Mouse (Mus musculus) hindbrain, embryonic 16.5 days (tissue): ENCODE results near the gene Ctc1. TPM values are rescaled to one million over a fixed set of nuclear protein-coding genes. Genes with fewer than 3 reads are reported as not detected.

Experiments
- ATAC-seq: fragments of 200-750 bp; cut with Nextera tagmentation; 2 replicates; pipeline ENCODE4 v1.8.0; 2017; ENCODE audit warnings: moderate TSS enrichment, moderate library complexity
- H3K27ac ChIP-seq: fragments of 300-500 bp; sonication (generic); 2 replicates; pipeline ENCODE4 v1.5.1; 2014; ENCODE audit warnings: low read depth, mild to moderate bottlenecking, control low read depth, low read length, moderate library complexity
- H3K27me3 ChIP-seq: fragments of 300-500 bp; sonication (generic); replicated peaks from 2 replicates; pipeline ENCODE4 v1.6.1; 2014; ENCODE audit warnings: low read length; ENCODE audit not compliant: control insufficient read depth, insufficient read depth
- H3K36me3 ChIP-seq: fragments of 300-500 bp; sonication (generic); 2 replicates; pipeline ENCODE4 v1.6.1; 2014; ENCODE audit warnings: mild to moderate bottlenecking, low read length, moderate library complexity, mixed read lengths; ENCODE audit not compliant: control insufficient read depth, insufficient read depth
- H3K4me1 ChIP-seq: fragments of 300-500 bp; sonication (generic); 2 replicates; pipeline ENCODE4 v1.6.1; 2014; ENCODE audit warnings: low read depth, low read length; ENCODE audit not compliant: control insufficient read depth, insufficient read depth
- H3K4me2 ChIP-seq: fragments of 300-500 bp; sonication (generic); 2 replicates; pipeline ENCODE4 v1.6.1; 2014; ENCODE audit warnings: mild to moderate bottlenecking, low read length, control low read depth, moderate library complexity
- H3K4me3 ChIP-seq: fragments of 300-500 bp; sonication (generic); 2 replicates; pipeline ENCODE4 v1.5.1; 2014; ENCODE audit warnings: mild to moderate bottlenecking, low read length, control low read depth, moderate library complexity
- H3K9ac ChIP-seq: fragments of 300-500 bp; sonication (generic); 2 replicates; pipeline ENCODE4 v1.6.1; 2014; ENCODE audit warnings: low read depth, mild to moderate bottlenecking, control low read depth, low read length, moderate library complexity
- H3K9me3 ChIP-seq: fragments of 300-500 bp; sonication (generic); 2 replicates; pipeline ENCODE4 v1.6.1; 2014; ENCODE audit warnings: mild to moderate bottlenecking, low read length, moderate library complexity; ENCODE audit not compliant: control insufficient read depth
- WGBS: fragments of 180-500 bp; shearing (Covaris S2); extraction: QIAGEN DNeasy Blood & Tissue Kit; methylation state at CpG from one replicate; pipeline ENCODE4 v1.1.7; 2014; 5-methylcytosine and 5-hydroxymethylcytosine counted together
- polyA plus RNA-seq: library from polyadenylated mRNA; unstranded; fragments of >200 nt; fragmentation: Nextera tagmentation; extraction: Ambion mirVana; gene quantifications from 2 replicates; pipeline ENCODE4 v1.2.1, GENCODE M21; 2015

The Ctc1 gene
- polyA plus RNA-seq, 1 experiment from 2014 or later, result 62.9 TPM

GRCm38 (mm10) chr11:69036486-69037230 is 20.9 kb downstream of the Ctc1 start:
- peak; percentile 28; the same call in 1 of the 2 replicates for ATAC-seq
- Histone ChIP-seq H3K4me3 (peak overlapping the region; percentile 65), H3K4me2 (peak overlapping the region; percentile 62), H3K9me3 (no peaks in the 10 kb centered on the region), H3K4me1 (peaks cover 22% of the 10 kb centered on the region), H3K36me3 (peaks cover 15% of the 10 kb centered on the region), H3K27me3 (no peaks in the 10 kb centered on the region), H3K27ac (peak overlapping the region; percentile 84), H3K9ac (peak overlapping the region; percentile 76)
- 9% methylated on average over 20 of the region's 20 CpGs for WGBS

GRCm38 (mm10) chr11:69037231-69038061 is 21.7 kb downstream of the Ctc1 start:
- H3K27ac ChIP-seq, result peak overlapping the region; percentile 84

GRCm38 (mm10) chr11:69038173-69038572 is 22.5 kb downstream of the Ctc1 start:
- Histone ChIP-seq H3K27ac (no peak overlapping the region), H3K9me3 (no peaks in the 10 kb centered on the region), H3K9ac (no peak overlapping the region), H3K4me2 (no peak overlapping the region; the same call in 1 of the 2 replicates), H3K4me3 (no peak overlapping the region), H3K36me3 (peaks cover 9% of the 10 kb centered on the region), H3K4me1 (peaks cover 22% of the 10 kb centered on the region), H3K27me3 (no peaks in the 10 kb centered on the region)
- WGBS, result 75% methylated on average over 5 of the region's 5 CpGs
- ATAC-seq, result no peak

More at GRCm38 (mm10) chr11:69037231-69038061, 21.7 kb downstream of the Ctc1 start:
- Histone ChIP-seq H3K27me3 (no peaks in the 10 kb centered on the region), H3K36me3 (peaks cover 15% of the 10 kb centered on the region), H3K9me3 (no peaks in the 10 kb centered on the region), H3K4me2 (peak overlapping the region; percentile 62), H3K9ac (peak overlapping the region; percentile 76), H3K4me1 (peaks cover 22% of the 10 kb centered on the region), H3K4me3 (peak overlapping the region; percentile 65)
- ATAC-seq, result peak; percentile 25; the same call in 1 of the 2 replicates
- under 1% methylated on average over 34 of the region's 34 CpGs for WGBS

GRCm38 (mm10) chr11:69045531-69046394 is 30.1 kb downstream of the Ctc1 start, which contains the start of gene Aurkb:
TSS of gene Aurkb (plus strand) at chr11:69045647.
- H3K4me2 ChIP-seq, result peak within 1 kb of the TSS; percentile 91
- H3K27ac ChIP-seq, result no peak within 1 kb of the TSS
- H3K9me3 ChIP-seq, result no peaks in the 10 kb centered on the region
- H3K9ac ChIP-seq, result peak within 1 kb of the TSS; percentile 50
- peaks cover 8% of the 10 kb centered on the region for H3K4me1 ChIP-seq
- no peaks in the 10 kb centered on the region for H3K27me3 ChIP-seq
- WGBS, result under 1% methylated on average over 54 of the region's 54 CpGs
- peak within 1 kb of the TSS; percentile 56 for H3K4me3 ChIP-seq
- peak; percentile 76 for ATAC-seq
- H3K36me3 ChIP-seq, result no peaks in the 10 kb centered on the region

GRCm38 (mm10) chr11:69046395-69046774 is 30.7 kb downstream of the Ctc1 start:
- Histone ChIP-seq H3K36me3 (no peaks in the 10 kb centered on the region), H3K9me3 (no peaks in the 10 kb centered on the region), H3K9ac (peak overlapping the region; percentile 50; the same call in 1 of the 2 replicates), H3K4me3 (peak overlapping the region; percentile 56), H3K27ac (no peak overlapping the region), H3K4me2 (peak overlapping the region; percentile 91), H3K27me3 (no peaks in the 10 kb centered on the region), H3K4me1 (peaks cover 8% of the 10 kb centered on the region)
- WGBS, result 14% methylated on average over 9 of the region's 9 CpGs
- ATAC-seq, result no peak

GRCm38 (mm10) chr11:69047592-69047991 is 31.9 kb downstream of the Ctc1 start:
- H3K9me3 ChIP-seq, result no peaks in the 10 kb centered on the region
- no peak overlapping the region for H3K9ac ChIP-seq
- peaks cover 8% of the 10 kb centered on the region for H3K4me1 ChIP-seq
- no peak overlapping the region for H3K27ac ChIP-seq
- H3K4me2 ChIP-seq, result 0 out of 2 replicates have a peak overlapping the region, but pooled peaks have one; percentile 1
- 90% methylated on average over 12 of the region's 12 CpGs for WGBS
- ATAC-seq, result no peak
- H3K27me3 ChIP-seq, result no peaks in the 10 kb centered on the region
- no peaks in the 10 kb centered on the region for H3K36me3 ChIP-seq
- H3K4me3 ChIP-seq, result no peak overlapping the region

- ATAC-seq, result no peak
- Histone ChIP-seq H3K36me3 (no peaks in the 10 kb centered on the region), H3K9ac (no peak overlapping the region), H3K27ac (no peak overlapping the region), H3K4me2 (no peak overlapping the region), H3K4me1 (peaks cover 8% of the 10 kb centered on the region), H3K27me3 (no peaks in the 10 kb centered on the region), H3K4me3 (no peak overlapping the region), H3K9me3 (no peaks in the 10 kb centered on the region)
- WGBS, result 91% methylated on average over 14 of the region's 14 CpGs
Measured at GRCm38 (mm10) chr11:69048151-69048550, 32.4 kb downstream of the Ctc1 start.

- Histone ChIP-seq H3K36me3 (no peaks in the 10 kb centered on the region), H3K9ac (no peak overlapping the region), H3K9me3 (no peaks in the 10 kb centered on the region), H3K27ac (no peak overlapping the region), H3K27me3 (no peaks in the 10 kb centered on the region), H3K4me3 (no peak overlapping the region), H3K4me1 (peaks cover 8% of the 10 kb centered on the region), H3K4me2 (no peak overlapping the region)
- 81% methylated on average over 8 of the region's 8 CpGs for WGBS
- ATAC-seq, result no peak
Measured at GRCm38 (mm10) chr11:69050748-69051147, 35.0 kb downstream of the Ctc1 start.
